Mouse (Mus musculus) lung, postnatal 14 days (tissue): ENCODE measurements at regions not wholly inside any gene's neighbourhood (a gene's known extent, or its start where the extent isn't known, plus 50 kb on each side); places are given as distances from the start of the nearest gene placed in this dataset.

Experiments used
- DNase-seq: peaks from one replicate; pipeline ENCODE4 v3.0.0; 2021

- no peak for DNase-seq
These were observed 110.9 kb downstream of the Cenpc1 start for GRCm38 (mm10) chr5:85954526-85954925.

GRCm38 (mm10) chr5:85936667-85937314 lies 128.6 kb downstream of the Cenpc1 start:
- peak; percentile 55 for DNase-seq

- DNase-seq = no peak
These were observed 147.1 kb downstream of the Cenpc1 start for GRCm38 (mm10) chr5:85918288-85918687.

DNA sequence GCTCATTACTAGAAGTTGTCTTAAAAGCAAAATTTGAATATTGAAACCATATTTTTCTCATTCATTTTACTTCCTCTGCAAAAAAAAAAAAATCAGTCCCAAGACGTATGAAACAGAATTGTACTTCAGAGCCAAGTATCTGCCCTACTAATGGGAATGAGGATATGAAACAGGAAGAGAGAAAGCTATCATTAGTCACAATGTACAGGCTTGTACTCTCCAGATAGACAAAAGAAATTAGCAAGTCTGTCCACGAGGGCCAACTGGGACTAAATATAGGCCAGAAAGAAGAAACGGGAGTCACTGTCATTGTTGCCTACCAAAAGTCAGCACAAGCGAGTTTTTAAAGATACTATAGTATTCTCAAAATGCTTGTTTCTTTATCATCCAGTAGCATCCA lies 150.4 kb downstream of the Cenpc1 start:
- no peak for DNase-seq

DNA sequence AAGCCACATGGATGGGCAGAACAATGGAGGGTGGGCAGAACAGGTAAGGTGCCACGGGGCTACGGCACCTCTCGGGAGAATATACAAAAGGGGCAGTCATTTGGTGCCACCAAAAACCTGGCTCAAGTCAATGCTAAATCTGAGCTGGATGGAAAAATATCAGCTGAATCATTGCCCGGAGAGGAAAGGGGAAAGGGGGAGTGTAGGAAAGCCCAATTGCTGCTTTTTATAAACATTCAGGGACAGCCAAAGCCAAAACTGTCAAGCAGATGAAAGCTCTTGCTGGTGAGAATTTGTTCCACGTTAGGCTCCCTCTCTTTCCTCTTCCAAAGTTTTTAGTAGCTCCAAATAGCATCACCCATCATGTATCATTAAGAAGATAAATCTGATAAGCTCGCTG lies 168.9 kb downstream of the Cenpc1 start:
- DNase-seq = no peak

GRCm38 (mm10) chr5:85895814-85896213 lies 169.6 kb downstream of the Cenpc1 start:
- DNase-seq = no peak

DNA sequence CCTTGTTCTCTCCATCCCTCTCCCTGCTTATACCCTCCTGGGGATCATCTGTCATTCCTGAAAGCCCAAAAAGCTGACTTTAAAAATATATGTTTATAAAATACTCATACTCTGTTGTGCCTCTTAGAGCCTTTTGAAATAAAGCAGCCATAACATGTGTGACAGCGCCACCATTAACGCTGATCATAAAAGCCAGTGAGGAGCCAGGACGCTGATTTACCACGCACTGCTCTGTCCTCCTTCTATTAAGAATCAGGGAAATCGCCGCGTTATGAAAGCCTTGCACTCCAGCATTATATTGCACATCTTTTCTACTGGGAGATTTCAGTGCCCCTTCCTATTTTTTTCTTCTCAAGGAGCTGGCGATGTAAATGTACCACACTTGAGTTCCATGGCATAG lies 195.1 kb downstream of the Cenpc1 start:
- DNase-seq = no peak

- DNase-seq = no peak
These were observed 232.8 kb downstream of the Cenpc1 start for GRCm38 (mm10) chr5:85832556-85832955.

DNA sequence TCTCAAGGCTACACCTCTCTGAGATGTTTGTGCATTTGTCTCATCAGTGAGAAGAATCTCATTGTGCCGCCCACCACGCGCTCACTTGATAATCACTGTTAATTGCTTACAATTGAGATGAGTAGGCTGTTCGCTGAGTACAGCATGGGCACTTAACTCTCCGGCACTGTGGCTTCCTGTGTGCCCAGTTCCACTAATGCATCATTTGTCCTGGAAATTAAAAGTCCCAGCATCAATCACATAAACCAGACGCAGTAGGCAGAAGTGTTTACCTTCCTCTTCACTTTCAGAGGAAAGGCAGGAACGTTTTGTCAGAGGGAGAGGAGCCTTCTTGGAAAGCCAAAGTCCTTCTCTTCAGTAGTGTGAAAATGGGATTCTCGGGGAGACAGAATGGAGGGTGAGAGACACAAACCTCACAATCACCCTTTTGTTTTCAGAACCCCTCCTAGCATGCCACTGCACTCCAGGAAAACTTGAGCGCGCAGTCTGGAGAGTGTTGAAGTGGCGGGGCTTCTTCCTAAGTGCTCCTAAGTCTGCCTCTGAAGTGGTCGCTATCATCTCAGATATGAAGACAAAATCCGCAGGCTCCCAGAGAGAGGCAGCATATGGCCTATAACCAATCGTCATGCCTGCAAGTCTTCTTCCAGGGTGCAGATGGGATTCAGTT lies 269.7 kb downstream of the Cenpc1 start:
- DNase-seq = no peak

DNA sequence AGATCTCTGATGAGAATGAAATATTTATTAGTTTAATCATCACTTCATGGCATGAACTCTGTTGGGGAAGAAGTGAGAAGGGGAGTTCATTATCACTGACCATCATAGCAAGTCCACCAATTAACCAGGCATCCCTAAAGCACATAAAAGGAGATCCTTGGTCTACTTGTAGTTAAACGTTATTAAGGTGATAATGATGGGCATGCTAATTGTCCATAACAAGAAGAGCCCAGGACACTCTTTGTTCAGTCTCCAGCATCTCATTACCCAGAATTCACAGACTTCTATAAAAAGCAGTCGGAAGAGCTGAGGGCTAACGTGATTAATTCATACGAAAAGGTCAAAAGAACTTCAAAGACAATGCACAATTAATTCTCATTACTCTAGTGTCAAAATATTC lies 272.2 kb downstream of the Cenpc1 start:
- no peak for DNase-seq

- DNase-seq = no peak
These were observed 284.5 kb downstream of the Cenpc1 start for GRCm38 (mm10) chr5:85780730-85781454.

GRCm38 (mm10) chr5:85780017-85780416 lies 285.4 kb downstream of the Cenpc1 start:
- no peak for DNase-seq

GRCm38 (mm10) chr5:85779205-85779604 lies 286.2 kb downstream of the Cenpc1 start:
- no peak for DNase-seq

- DNase-seq = no peak
These were observed 292.7 kb downstream of the Cenpc1 start for GRCm38 (mm10) chr5:85772660-85773059.

DNA sequence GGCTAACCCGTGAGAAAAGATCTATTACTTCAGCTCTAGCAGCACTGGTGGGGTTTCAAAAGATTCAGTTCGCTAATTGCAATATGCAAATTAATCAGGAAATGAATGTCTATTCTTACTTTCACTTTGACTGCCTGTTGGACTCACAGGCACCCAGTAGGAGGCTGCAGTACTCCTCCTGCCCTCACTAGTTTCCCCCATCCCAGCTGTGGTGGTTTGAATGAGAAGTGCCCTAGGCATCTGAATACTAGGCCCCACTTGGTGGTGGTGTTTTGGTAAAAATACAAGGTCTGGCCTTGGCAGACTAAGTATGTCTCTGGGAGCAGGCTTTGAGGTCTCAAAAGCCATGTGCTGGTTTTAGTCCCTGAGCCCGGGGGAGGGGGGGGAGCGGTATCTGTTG lies 293.3 kb downstream of the Cenpc1 start:
- no peak for DNase-seq

GRCm38 (mm10) chr5:85767157-85767556 lies 298.2 kb downstream of the Cenpc1 start:
- DNase-seq = no peak

DNA sequence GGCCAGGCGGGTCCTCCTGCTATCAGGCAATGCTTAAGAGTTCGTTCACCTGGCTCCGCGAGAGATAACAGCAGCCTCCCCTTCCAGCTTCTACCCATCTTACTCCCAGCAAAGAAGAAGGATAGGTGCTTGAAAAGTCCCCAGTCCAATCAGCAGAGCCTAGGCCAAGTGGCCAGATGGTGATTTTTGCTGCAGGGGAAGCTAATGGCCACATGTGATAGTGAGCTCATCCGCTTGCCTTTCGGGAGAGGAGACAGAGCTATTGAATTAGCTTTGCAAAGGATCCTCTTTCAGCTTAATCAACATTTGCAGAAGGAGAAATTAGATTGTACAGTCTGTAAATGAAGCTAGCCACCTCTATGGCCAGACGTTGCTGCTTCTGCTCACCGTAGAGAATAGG lies 308.7 kb downstream of the Cenpc1 start:
- DNase-seq = no peak

DNA sequence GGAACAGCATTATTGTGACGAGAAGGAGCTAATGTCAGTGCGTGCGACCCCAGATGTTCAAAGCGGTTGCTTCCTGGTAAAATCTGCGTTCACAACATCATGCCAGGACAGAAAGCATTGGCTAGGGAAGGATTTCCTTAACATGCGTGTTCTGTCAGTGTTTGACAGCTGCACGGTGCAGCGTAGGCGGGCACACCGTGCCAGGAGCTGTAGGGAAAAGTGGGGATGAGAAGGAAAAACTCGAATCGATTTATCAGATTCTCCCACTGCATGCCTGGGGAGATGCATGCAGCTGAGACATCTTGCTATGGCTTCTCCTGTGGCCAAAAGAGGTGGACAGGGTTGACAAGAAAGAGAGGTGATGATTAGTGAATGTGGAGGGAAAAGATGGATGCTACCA lies 311.2 kb downstream of the Cenpc1 start:
- no peak for DNase-seq

GRCm38 (mm10) chr5:85753109-85753508 lies 312.3 kb downstream of the Cenpc1 start:
- DNase-seq = no peak

DNA sequence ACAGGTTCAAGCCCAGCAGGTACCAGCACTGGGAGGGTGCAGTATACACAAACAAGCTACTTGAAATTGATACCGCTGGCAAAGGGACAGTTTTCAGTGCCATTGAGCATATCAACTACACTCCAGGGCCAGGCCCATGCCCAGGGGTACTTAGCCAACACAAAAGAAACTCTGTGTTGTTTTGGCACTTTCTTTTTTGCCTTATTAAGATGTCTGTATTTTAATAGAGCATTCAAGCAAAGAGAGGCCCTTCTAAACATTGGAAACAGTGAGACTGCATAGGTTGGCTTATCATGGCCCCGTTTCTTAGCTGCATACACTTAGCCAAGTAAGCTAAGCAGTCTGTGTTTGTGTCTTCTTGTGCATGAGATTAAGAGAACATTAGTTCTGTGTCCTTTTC lies 313.7 kb downstream of the Cenpc1 start:
- DNase-seq = no peak

GRCm38 (mm10) chr5:85750893-85751292 lies 314.5 kb downstream of the Cenpc1 start:
- DNase-seq = no peak

DNA sequence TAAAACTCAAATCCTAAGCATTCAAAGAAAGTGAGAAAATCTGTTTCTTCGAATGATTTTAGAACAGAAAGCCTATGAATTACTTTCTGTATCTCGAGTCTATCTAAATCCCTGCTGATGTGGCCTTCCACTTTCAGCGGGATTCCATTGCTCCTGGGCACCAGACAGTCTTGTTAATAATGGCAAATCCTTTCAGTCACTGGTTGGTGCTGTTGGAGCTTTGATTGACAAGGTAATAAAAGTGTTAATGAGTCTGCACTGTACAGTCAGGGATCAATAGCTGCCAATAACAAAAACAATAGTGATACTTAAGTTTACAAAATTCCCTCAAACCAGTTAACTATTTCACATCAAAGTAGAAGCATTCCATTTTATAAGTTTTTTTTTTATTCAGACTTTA lies 335.8 kb downstream of the Cenpc1 start:
- DNase-seq = no peak

DNA sequence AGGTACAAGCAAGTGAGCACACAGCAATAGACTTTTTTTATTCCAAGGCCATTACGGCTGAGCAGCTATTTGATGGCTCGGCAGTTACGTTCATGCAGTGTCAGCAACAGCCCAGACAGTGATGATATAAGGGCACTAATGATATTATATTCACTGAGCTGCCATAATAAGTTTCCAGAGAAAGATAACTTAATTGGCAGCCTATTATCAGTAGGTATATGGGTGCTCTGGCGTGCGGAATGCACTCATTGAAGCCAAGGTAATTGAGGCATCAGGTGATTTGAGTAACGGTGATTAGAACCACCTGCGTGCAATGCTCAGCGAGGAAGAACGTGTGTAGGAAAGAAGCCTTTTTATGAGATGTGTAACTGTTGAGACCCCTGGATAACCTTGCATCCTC lies 358.0 kb downstream of the Cenpc1 start:
- DNase-seq = no peak

- DNase-seq = no peak
These were observed 358.8 kb downstream of the Cenpc1 start for GRCm38 (mm10) chr5:85706598-85706997.
